Mouse (Mus musculus) megakaryocyte, embryonic 14.5 days (primary cell): ENCODE measurements around the gene Slc23a3. TPM values are rescaled to one million over a fixed set of nuclear protein-coding genes. Genes with fewer than 3 reads are reported as not detected.
A peak's percentile ranks its signal among the peaks of the same experiment; 100 is the strongest.

Source experiments
- H3K27me3 ChIP-seq: replicated peaks from 2 replicates; pipeline ENCODE3; 2012; ENCODE audit warnings: inconsistent platforms
- H3K36me3 ChIP-seq: replicated peaks from 2 replicates; pipeline ENCODE3; 2012; ENCODE audit warnings: low read length, inconsistent platforms, mixed read lengths
- H3K4me1 ChIP-seq: 2 replicates; pipeline ENCODE4 v1.6.1; 2012; ENCODE audit warnings: inconsistent platforms
- H3K4me3 ChIP-seq: replicated peaks from 2 replicates; pipeline ENCODE3; 2012; ENCODE audit warnings: moderate library complexity, mild to moderate bottlenecking, inconsistent platforms
- H3K9me3 ChIP-seq: 2 replicates; pipeline ENCODE4 v1.6.1; 2012; ENCODE audit warnings: inconsistent platforms
- FLI1 ChIP-seq: IDR thresholded peaks from 2 replicates; pipeline ENCODE4 v1.6.1; 2012; ENCODE audit warnings: low read length, inconsistent platforms, mixed read lengths
- GATA1 ChIP-seq: IDR thresholded peaks from 3 replicates; pipeline ENCODE4 v1.6.1; 2012; ENCODE audit warnings: mixed read lengths, low read length, inconsistent platforms, borderline replicate concordance
- polyA plus RNA-seq: library from polyadenylated mRNA; stranded (reverse); fragments of >175 nt; gene quantifications from 2 replicates; pipeline ENCODE4 v1.2.3, GENCODE M21; 2012; ENCODE audit warnings: low replicate concordance; ENCODE audit not compliant: insufficient read depth

Slc23a3 gene
- polyA plus RNA-seq, 1 experiment, result not detected

DNA sequence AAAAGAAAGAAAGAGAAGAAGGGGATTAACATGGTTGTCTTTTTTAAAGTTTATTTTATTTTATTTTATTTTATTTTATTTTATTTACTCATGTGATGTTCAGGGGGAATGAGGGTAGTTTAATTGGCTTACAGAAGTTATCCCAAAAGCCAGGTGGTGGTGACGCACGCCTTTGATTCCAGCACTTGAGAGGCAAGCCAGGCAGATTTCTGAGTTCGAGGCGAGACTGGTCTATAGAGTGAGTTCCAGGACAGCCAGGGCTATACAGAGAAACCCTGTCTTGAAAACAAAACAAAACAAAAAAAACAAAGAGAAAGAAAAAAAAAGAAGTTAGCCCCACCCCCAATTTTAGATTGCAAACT lies 26.5 kb upstream of the Slc23a3 start:
- Histone ChIP-seq H3K4me3 (no peak overlapping the region), H3K27me3 (no peaks in the 10 kb centered on the region), H3K4me1 (peaks cover 11% of the 10 kb centered on the region), H3K9me3 (peaks cover 6% of the 10 kb centered on the region), H3K36me3 (no peaks in the 10 kb centered on the region)
- TF ChIP-seq GATA1 (no peak), FLI1 (no peak)

DNA sequence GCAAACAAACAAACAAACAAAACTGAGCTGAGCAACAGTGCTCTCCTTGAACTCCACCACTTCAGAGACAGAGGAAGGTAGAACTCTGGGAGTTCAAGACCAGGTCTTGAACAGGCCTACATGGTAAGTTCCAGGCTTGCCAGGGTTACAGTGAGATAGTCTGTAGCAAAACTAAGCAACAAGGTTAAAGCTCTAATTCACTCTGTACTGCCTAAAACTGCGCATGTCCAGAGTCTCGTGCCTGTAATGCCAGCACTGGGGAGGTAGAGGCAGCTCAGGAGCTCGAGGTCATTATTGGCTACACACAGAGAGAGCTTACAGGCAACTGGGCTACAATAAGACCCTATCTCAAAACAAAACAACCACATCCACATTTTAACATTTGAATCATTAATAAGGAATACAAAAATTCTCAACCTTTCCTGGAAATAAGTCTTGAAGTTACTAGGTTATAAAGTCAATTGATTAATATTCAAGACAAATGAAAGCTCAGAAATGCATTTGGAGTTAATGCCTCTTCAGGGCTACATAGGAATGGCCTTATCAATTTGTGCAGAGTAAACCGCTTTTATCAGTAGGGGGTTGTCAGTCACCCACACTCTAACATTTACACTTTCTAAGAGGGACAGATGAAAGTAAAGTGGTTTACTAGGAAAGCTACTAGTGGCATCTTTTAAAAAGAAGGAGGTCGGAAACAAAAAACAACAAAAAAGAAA lies 26.0 kb upstream of the Slc23a3 start:
- Histone ChIP-seq H3K27me3 (no peaks in the 10 kb centered on the region), H3K4me3 (no peak overlapping the region), H3K36me3 (no peaks in the 10 kb centered on the region), H3K9me3 (peaks cover 6% of the 10 kb centered on the region), H3K4me1 (peaks cover 16% of the 10 kb centered on the region)
- no peak for TF ChIP-seq FLI1
- no peak for TF ChIP-seq GATA1

DNA sequence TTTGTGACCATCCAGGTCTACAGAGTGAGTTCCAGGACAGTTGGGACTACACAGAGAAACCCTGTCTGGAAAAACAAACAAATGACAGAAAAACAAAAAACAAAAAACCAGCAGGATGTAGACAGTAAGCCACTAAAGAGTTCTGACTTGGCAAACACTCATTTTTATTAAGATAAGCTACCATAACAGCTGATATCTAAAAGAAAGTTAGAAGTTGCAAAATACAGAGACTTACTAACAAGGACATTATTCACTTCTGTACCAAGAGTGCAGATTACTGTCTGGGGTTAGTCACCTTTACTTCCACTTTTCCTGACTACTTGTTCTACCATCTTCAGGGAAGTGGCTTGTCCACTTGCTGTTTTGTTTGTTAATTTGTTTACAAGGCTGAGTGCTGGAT lies 25.3 kb upstream of the Slc23a3 start:
- H3K9me3 ChIP-seq, result peaks cover 6% of the 10 kb centered on the region
- no peak for TF ChIP-seq FLI1
- no peak for TF ChIP-seq GATA1
- no peaks in the 10 kb centered on the region for H3K36me3 ChIP-seq
- H3K4me1 ChIP-seq, result peaks cover 22% of the 10 kb centered on the region
- H3K4me3 ChIP-seq, result no peak overlapping the region
- no peaks in the 10 kb centered on the region for H3K27me3 ChIP-seq

DNA sequence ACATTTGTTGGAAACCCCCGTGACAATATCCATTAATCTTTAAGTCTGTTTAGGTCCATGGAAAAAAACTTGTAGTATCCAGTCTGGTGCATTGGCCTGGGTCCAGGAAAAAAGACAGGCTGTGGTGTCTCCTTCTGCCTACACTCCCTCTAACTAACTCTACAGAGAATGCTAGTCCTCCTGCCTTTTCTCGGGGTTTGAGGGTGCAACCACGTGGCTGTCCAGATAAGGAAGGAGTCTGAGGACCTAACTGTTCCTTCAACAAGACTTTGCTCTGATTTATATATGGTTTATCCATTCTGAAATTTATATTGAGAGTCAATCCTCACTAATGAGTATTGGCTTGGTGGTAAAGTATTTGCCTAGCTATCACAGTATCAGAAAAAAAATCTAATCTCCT lies 22.1 kb upstream of the Slc23a3 start:
- Histone ChIP-seq H3K4me3 (no peak overlapping the region), H3K27me3 (no peaks in the 10 kb centered on the region), H3K36me3 (no peaks in the 10 kb centered on the region), H3K9me3 (no peaks in the 10 kb centered on the region), H3K4me1 (peaks cover 22% of the 10 kb centered on the region)
- TF ChIP-seq GATA1 (no peak), FLI1 (no peak)

DNA sequence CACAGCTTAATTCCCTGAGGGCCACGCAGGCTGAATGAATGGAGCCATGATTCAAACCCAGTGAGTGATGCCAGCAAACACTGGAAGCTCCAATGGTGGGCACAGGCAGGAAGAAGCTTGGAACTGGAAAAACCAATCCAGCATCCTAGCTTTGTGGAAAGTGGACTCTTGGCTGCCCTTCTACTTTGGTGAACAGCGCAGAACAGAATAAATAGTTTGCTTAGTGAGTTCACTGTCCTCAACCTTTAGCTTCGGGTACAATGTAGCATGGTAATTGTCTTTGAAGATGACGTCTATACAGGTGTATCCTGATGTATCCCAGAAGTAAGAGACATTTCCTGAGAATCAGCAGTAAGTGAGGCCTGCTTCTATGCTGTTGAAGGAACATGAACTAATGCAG lies 15.0 kb upstream of the Slc23a3 start:
- no peak for TF ChIP-seq FLI1
- TF ChIP-seq GATA1, result no peak
- Histone ChIP-seq H3K9me3 (no peaks in the 10 kb centered on the region), H3K4me3 (no peak overlapping the region), H3K4me1 (peaks cover 20% of the 10 kb centered on the region), H3K36me3 (peaks cover 65% of the 10 kb centered on the region), H3K27me3 (no peaks in the 10 kb centered on the region)

DNA sequence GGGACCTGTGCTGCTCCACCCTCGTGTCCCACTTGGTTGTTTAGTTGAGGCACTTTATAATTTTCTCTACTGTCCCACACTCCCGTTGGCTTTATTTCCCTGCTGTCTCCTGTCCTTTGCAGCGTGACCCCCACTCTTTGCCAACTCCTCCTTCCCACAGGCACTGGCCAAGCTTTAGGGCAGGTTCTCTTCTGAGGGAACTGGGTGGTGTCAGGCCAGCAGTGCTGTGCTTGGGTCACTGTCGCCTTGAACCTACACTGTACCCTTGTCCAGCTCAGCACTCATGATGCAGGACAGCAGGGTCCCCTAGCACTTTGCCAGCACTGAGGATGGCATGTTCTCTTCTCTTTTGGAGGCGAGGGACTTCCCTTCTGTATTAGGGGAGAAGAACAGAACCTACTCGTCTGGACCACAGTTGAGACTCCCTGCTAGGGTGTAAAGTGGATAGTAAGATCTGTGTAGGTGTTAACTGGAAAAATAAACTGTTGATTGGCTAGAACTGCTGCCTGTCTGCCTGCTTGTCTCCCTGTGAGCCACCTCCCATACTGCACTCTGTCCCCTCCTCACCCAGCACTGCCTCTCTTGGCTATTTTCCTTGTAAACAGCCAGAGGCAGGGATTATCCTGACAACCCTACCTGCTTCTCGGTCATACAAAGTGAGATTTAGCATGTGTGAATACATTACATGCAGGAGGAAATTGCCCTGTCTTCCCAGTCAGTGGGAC lies 13.9 kb upstream of the Slc23a3 start:
- Histone ChIP-seq H3K4me3 (no peak overlapping the region), H3K4me1 (peaks cover 28% of the 10 kb centered on the region), H3K27me3 (no peaks in the 10 kb centered on the region), H3K36me3 (peaks cover 67% of the 10 kb centered on the region), H3K9me3 (no peaks in the 10 kb centered on the region)
- TF ChIP-seq FLI1 (no peak), GATA1 (no peak)

DNA sequence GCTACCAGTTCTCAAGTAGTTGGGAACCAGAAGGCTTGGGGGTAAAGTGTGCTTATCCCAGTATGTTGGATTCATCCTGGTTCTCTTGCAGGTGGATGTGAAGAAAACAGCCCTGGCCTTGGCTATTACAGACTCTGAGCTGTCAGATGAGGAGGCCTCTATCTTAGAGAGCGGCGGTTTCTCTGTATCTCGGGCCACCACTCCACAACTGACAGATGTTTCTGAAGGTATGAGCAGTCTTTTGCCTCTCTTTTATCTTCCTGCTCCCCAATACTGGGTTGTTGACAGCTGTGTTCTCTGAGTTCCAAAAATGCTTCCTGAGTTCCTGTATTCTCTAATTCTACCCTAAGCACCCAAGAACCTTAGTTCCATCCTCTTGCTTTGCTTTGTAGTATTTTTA lies 11.9 kb upstream of the Slc23a3 start:
- no peak overlapping the region for H3K4me3 ChIP-seq
- peaks cover 31% of the 10 kb centered on the region for H3K4me1 ChIP-seq
- no peaks in the 10 kb centered on the region for H3K27me3 ChIP-seq
- peaks cover 69% of the 10 kb centered on the region for H3K36me3 ChIP-seq
- TF ChIP-seq GATA1 (no peak), FLI1 (no peak)
- H3K9me3 ChIP-seq, result no peaks in the 10 kb centered on the region

DNA sequence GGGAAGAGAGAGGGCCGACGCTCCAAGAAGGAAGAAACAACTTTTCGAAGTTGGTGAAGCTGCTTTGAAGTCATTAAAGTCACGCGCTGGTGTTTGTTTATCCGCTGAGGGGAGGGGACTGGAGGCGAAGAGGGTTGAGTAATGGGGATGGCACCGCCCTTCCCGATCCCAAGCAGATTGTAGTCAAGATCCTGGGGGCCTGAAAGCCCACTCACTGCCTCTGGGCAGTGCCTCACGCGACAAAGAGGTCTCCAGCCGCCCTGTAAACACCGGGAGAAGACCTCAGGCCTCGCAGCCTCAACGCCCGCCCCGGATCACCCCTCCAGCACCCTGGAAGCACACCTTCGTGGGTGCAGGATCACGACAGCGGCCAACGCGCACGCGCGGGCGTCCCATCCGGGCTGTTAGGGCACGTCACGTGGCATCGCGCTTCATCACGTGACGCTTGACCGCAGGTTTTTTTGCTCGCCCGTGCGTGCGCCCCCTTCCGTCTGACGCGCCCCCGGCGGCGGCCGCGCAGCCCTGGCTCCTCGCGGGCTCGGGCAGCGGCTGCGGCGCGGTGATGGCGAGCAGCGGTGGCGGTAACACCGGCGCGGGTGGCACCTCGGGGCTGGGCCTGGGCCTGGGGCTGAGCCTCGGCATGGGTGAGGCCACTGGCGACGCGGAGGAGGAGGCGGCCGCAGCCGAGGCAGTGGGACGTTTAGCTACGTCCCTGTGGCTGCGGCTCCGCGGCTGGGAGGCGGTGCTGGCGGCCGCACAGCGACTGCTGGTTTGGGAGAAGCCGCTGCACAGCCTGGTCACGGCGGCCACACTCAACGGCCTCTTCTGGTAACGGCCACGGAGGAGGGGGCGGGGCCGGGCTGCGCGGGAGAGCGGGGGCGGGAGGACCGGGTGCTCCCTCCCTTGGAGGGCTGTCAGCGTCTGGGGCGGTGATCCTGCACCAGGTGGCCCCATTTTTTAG lies 8.9 kb upstream of the Slc23a3 start, which contains the start of the genes Cnppd1 and Retreg2:
TSS of gene Cnppd1 (minus strand) at position 411 of the 961 bp plus-strand sequence.
TSS of gene Retreg2 (plus strand) at position 478 of the 961 bp plus-strand sequence.
- H3K36me3 ChIP-seq, result peaks cover 71% of the 10 kb centered on the region
- peak within 1 kb of the TSS; percentile 99 for H3K4me3 ChIP-seq
- H3K27me3 ChIP-seq, result no peaks in the 10 kb centered on the region
- TF ChIP-seq FLI1, result no peak
- no peak for TF ChIP-seq GATA1
- no peaks in the 10 kb centered on the region for H3K9me3 ChIP-seq
- peaks cover 52% of the 10 kb centered on the region for H3K4me1 ChIP-seq

DNA sequence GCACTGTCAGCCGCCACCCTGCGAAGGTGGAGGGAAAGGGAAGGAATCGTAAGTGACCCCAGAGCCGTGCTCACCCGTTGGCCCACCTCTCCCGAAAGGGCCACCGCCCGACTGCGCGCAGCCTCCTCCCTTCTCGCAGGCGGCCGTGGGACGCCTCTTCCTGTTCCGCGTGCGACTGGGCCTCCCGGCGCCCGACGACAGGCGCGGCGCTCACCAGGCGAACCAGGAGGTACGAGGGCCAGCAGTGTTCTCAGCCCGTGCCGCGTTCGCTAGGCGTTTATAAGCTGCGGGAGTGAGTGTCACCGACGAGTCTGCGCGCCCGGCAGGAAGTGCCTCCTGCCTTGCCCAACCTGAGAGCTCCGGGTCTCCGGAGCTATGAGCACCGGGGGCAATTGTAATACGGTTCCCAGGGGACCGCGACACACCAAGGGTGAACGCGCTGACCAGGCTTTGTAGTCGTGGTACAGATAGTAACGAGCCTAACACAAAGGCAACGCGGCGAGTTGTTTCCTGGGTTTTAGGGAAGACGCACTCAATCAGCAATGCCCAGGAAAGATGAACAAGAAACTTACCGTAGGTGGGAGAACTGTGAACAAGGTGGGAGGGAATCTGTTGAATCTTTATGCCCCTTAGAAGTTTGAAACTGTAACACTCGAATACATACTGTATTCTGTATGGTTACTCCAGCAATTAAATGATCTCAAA lies 7.9 kb upstream of the Slc23a3 start:
- Histone ChIP-seq H3K27me3 (no peaks in the 10 kb centered on the region), H3K4me1 (peaks cover 55% of the 10 kb centered on the region), H3K36me3 (peaks cover 71% of the 10 kb centered on the region), H3K9me3 (no peaks in the 10 kb centered on the region), H3K4me3 (peak overlapping the region; percentile 99)
- no peak for TF ChIP-seq FLI1
- TF ChIP-seq GATA1, result no peak
